Mouse (Mus musculus) bone marrow, adult 2 months (tissue): ENCODE data around the gene Tprg. TPM values are rescaled to one million over a fixed set of nuclear protein-coding genes. Genes with fewer than 3 reads are reported as not detected.

Experiments
- H3K27ac ChIP-seq: fragments of 200-500 bp; 2 replicates; pipeline ENCODE4 v1.5.1; 2012; ENCODE audit warnings: low read depth, mild to moderate bottlenecking, control low read depth, inconsistent platforms, low read length; ENCODE audit not compliant: control insufficient read depth, poor library complexity, insufficient read depth
- H3K4me1 ChIP-seq: fragments of 200-500 bp; 2 replicates; pipeline ENCODE4 v1.6.1; 2011; ENCODE audit warnings: low read length; ENCODE audit not compliant: control insufficient read depth, insufficient read depth
- H3K4me3 ChIP-seq: fragments of 200-500 bp; replicated peaks from 2 replicates; pipeline ENCODE3; 2011; ENCODE audit warnings: mild to moderate bottlenecking, low read depth, low read length, control low read depth; ENCODE audit not compliant: control insufficient read depth
- CTCF ChIP-seq: fragments of 200-500 bp; IDR thresholded peaks from 2 replicates; pipeline ENCODE4 v1.5.1; 2011; ENCODE audit warnings: low read length, control low read depth; ENCODE audit not compliant: control insufficient read depth, insufficient read depth
- POLR2A ChIP-seq: fragments of 200-500 bp; IDR thresholded peaks from 2 replicates; pipeline ENCODE4 v1.6.1; 2011; ENCODE audit warnings: low read depth, mild to moderate bottlenecking, control low read depth, low read length, borderline replicate concordance; ENCODE audit not compliant: control insufficient read depth
- WGBS: fragments of 180-500 bp; shearing (Covaris S2); methylation state at CpG from one replicate; pipeline ENCODE4 v1.1.7; 2018; 5-methylcytosine and 5-hydroxymethylcytosine counted together
- polyA plus RNA-seq: library from polyadenylated mRNA; stranded (reverse); fragments of >200 nt; gene quantifications from 2 replicates; pipeline ENCODE4 v1.2.4, GENCODE M21; 2011; ENCODE audit warnings: low replicate concordance; ENCODE audit not compliant: missing spikeins, insufficient read depth, insufficient read length

The Tprg gene
- polyA plus RNA-seq, 1 experiment = not detected

DNA sequence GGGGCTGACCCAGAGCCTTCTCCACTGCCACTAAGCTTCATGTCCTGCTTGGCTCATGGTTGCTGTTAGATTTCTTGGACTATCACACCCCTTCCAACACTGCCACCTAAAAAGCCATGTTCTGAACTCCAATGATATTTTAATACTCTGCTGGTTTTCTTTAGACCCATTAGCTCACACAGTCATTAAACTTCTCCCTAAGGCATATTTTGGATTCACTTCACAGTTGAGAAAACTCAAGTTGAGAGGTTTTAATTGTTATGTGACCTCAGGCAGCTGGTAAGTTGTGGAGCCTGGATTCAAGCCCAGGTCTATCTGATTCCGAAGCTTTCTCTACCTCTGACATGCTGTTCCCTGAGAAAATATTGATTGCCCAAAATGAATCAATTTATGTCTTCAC lies 11.6 kb downstream of the Tprg start:
- Histone ChIP-seq H3K27ac (no peak overlapping the region), H3K4me1 (no peaks in the 10 kb centered on the region), H3K4me3 (no peak overlapping the region)
- TF ChIP-seq CTCF (no peak), POLR2A (no peak)
- 80% methylated on average over 1 of the region's 1 CpGs for WGBS

GRCm38 (mm10) chr16:25302616-25303015 lies 16.0 kb downstream of the Tprg start:
- Histone ChIP-seq H3K27ac (no peak overlapping the region), H3K4me3 (no peak overlapping the region), H3K4me1 (no peaks in the 10 kb centered on the region)
- WGBS = 79% methylated on average over 4 of the region's 4 CpGs
- no peak for TF ChIP-seq POLR2A
- TF ChIP-seq CTCF = no peak

- WGBS = 74% methylated on average over 5 of the region's 5 CpGs
- TF ChIP-seq POLR2A = no peak
- no peak for TF ChIP-seq CTCF
- Histone ChIP-seq H3K4me1 (no peaks in the 10 kb centered on the region), H3K4me3 (no peak overlapping the region), H3K27ac (no peak overlapping the region)
Observed at GRCm38 (mm10) chr16:25314006-25314405, 27.4 kb downstream of the Tprg start.

- no peak for TF ChIP-seq CTCF
- TF ChIP-seq POLR2A = no peak
- H3K27ac ChIP-seq = no peak overlapping the region
- 48% methylated on average over 3 of the region's 3 CpGs for WGBS
Observed at GRCm38 (mm10) chr16:25315090-25315489, 28.5 kb downstream of the Tprg start.

GRCm38 (mm10) chr16:25325631-25326238 lies 39.1 kb downstream of the Tprg start:
- TF ChIP-seq CTCF (no peak), POLR2A (no peak)
- no peaks in the 10 kb centered on the region for H3K4me1 ChIP-seq
- H3K27ac ChIP-seq = no peak overlapping the region
- WGBS = 55% methylated on average over 2 of the region's 2 CpGs
- H3K4me3 ChIP-seq = no peak overlapping the region

More at GRCm38 (mm10) chr16:25315090-25315489, 28.5 kb downstream of the Tprg start:
- Histone ChIP-seq H3K4me1 (no peaks in the 10 kb centered on the region), H3K4me3 (no peak overlapping the region)

DNA sequence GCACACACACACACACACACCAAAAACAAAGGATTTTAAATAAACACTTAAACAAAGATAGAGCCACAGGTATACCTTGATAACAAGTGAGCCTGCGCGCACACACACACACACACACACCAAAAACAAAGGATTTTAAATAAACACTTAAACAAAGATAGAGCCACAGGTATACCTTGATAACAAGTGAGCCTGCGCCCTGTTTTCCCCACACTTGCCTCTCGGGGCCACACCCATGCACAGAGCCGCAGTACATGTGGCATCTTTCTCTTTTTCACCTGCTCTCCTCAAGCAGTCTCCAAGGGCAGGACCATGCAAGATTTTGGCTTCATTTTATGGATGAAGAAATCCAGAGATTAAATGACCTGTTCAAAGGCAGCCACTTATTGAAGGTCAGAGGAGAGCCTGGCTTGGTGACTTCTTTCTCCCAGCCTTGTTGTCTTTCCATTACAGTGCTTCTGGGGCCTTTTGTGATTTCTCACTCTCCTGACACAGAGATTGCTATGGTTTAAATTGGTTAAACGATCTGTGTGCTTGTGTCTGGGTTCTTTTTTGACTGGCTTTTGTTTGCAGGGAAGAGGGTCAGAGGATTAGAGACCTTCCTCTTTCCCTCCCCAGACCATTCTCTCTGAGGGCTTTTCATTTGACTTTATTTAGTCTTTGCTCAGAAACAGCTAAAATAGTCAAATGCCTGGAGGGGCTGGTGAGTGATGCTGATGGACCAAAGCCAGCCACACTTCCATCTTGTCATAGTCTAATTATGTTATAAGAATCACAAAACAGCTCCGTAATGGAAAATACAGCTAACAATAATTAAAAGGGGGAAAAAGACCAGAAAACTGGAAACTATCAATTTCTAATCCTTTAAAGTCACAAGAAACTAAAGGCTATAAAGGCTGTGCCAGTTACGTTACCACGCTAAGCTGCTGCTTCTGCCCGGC lies 46.9 kb downstream of the Tprg start:
- no peak for TF ChIP-seq POLR2A
- no peak for TF ChIP-seq CTCF
- Histone ChIP-seq H3K4me3 (no peak overlapping the region), H3K4me1 (no peaks in the 10 kb centered on the region), H3K27ac (no peak overlapping the region)
- 87% methylated on average over 10 of the region's 10 CpGs for WGBS

- Histone ChIP-seq H3K4me1 (no peaks in the 10 kb centered on the region), H3K27ac (no peak overlapping the region), H3K4me3 (no peak overlapping the region)
- TF ChIP-seq POLR2A = no peak
- no peak for TF ChIP-seq CTCF
- 71% methylated on average over 4 of the region's 4 CpGs for WGBS
Observed at GRCm38 (mm10) chr16:25335058-25335703, 48.6 kb downstream of the Tprg start.

DNA sequence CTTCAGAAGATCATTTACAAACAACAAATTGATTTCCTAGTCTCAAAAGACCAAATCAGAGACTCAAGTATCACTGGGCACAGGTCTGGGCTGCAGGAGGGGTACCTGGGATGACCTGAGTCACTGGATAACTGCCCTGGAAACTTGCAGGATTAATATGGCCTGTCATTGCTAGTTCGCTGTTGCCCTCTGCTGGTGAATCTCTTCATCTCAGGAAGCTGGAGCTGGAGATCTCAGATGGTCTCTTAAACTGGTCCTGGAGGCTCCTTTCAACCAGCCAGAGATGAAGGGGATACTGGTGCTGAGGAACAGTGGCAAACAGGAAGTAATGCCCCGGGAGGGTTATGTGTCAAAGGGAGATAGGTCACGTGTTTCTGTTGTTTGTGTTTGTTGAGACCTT lies 63.0 kb downstream of the Tprg start:
- Histone ChIP-seq H3K27ac (no peak overlapping the region), H3K4me3 (no peak overlapping the region), H3K4me1 (no peaks in the 10 kb centered on the region)
- no peak for TF ChIP-seq CTCF
- no peak for TF ChIP-seq POLR2A
- WGBS = 4% methylated on average over 3 of the region's 3 CpGs
